Mouse (Mus musculus) kidney, adult 2 months (tissue): ENCODE data around the gene Mcts1.

Experiments used
- CTCF ChIP-seq: fragments of 200-500 bp; conservative IDR thresholded peaks from 2 replicates; pipeline ENCODE4 v1.5.1; 2011; ENCODE audit warnings: low read depth, mild to moderate bottlenecking, control low read depth, low read length, moderate library complexity, mixed read lengths; ENCODE audit not compliant: insufficient read depth, insufficient read length
- POLR2A ChIP-seq: fragments of 200-500 bp; IDR thresholded peaks from one replicate; pipeline ENCODE4 v1.6.1; 2011; ENCODE audit warnings: low read depth, low read length, control low read depth

DNA sequence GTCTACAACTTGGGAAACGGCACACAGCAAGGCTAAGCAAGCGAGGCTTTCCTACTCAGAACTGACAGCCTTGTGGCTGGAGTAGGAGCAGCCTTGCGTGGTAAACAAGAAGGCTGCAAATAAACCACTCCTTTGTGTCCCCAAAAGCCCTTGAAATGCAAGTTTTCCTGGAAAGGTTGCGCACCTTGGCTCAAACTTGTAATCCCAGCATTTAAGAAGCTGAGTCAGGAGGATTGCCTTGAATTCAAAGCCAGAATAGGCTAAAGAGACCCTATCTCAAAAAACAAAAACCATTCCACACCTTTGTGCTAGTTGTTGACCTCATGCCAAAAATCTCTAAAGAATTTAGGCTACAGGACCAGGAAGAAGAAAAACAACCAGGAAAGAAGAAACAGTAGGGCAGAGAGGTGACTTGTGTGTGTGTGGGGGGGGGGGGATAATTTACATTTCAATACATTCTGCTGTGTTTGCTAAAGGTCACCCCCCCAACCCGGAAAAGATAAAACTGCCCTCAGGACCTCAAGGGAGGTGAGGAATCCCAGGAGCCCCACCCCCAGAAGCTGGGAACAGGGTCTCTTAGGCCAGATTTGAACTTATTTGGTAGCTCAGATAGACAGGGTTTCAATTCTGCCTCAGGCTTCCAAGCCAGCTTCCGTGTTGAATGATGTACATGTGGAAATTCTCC is 33.7 kb upstream of the Mcts1 start:
- TF ChIP-seq CTCF, result no peak
- no peak for TF ChIP-seq POLR2A
